In the genomic region with DNA sequence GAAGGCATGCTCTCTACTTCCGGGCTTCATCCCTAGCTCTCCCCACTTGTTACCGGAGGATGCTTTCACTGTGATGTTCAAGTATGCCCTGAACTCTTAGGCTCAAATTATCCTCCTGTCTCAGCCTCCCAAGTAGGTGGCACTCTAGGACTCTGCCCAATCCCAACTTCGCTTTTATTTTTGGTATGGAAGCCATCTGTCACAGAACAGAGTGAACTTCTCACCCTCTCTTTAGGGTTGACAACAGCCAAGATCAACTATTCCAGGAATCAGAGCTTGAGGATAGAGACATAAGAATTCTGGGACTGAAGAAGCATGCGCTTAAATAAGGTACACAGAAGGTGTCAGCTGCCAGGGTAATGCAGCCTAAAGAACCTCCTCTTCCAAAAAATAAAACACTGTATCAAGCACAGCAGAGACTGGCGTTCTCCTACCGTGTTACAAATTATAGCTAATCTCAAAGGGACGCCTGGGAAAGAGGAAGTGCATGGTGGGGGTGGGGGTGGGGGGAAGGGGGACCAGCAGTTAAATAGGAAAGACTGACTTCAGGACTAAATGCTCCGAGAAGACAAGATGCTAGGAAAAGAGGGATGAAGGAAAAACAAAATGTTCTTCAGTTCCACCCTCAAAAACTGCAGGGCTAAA, we compare ENCODE assay signal across 9 mouse cellular contexts. TPM values are rescaled to one million over a fixed set of nuclear protein-coding genes. Genes with fewer than 3 reads are reported as not detected.
DNase-seq lines count a peak whose midpoint lies in the region; ATAC-seq and TF ChIP-seq lines count a peak whose summit lies in the region.
"Had no signal": no experiment of that assay in that cellular context is flagged by ENCODE, and none has a peak within 500 bp of the region (broad histone marks: within the 10 kb centered on the region; RNA-seq: fewer than 3 reads in every experiment).

No protein-coding gene starts in this region.

- H3K4me3 ChIP-seq in layer of hippocampus, adult 2 months = peak overlapping the region; percentile 65
- H3K4me3 ChIP-seq in embryonic facial prominence, embryonic 11.5 days (ENCODE audit: low read depth, low read length) = peak overlapping the region; percentile 81
- peak overlapping the region; percentile 60 for H3K4me3 ChIP-seq in hindbrain, postnatal 0 days (ENCODE audit: low read length)
- H3K4me3 ChIP-seq in midbrain, postnatal 0 days (ENCODE audit: low read depth, low read length) = peak overlapping the region; percentile 92

- H3K4me2 ChIP-seq in embryonic facial prominence, embryonic 11.5 days (ENCODE audit: low read depth, low read length) = peak overlapping the region; percentile 87
- peak overlapping the region; percentile 82 for H3K4me2 ChIP-seq in hindbrain, postnatal 0 days (ENCODE audit: low read depth, low read length)
- H3K4me2 ChIP-seq in midbrain, postnatal 0 days (ENCODE audit: low read depth, low read length, poor library complexity, severe bottlenecking) = peak overlapping the region; percentile 95

- WGBS in embryonic facial prominence, embryonic 11.5 days = 45% methylated on average over 8 of the region's 8 CpGs
- WGBS in hindbrain, postnatal 0 days = 47% methylated on average over 8 of the region's 8 CpGs
- 53% methylated on average over 8 of the region's 8 CpGs for WGBS in midbrain, postnatal 0 days

- no peak for DNase-seq in layer of hippocampus, adult 2 months (ENCODE audit: low spot score in 2 of 2)
- no peak for DNase-seq in layer of hippocampus, postnatal 25 days (ENCODE audit: extremely low spot score in 1 of 2, low spot score in 1 of 2)
- DNase-seq in embryonic facial prominence, embryonic 11.5 days (ENCODE audit: low spot score) = no peak
- no peak for DNase-seq in hindbrain, postnatal 0 days (ENCODE audit: low spot score)
- no peak for DNase-seq in midbrain, postnatal 0 days (ENCODE audit: low spot score)
- no peak for DNase-seq in left cerebral cortex, postnatal 4 days
- no peak for DNase-seq in cerebellum, postnatal 10 days
- DNase-seq in right cerebral cortex, adult 18-20 months = no peak
- DNase-seq: kidney, adult 11 months had no signal

- intact Hi-C loops in left cerebral cortex, postnatal 4 days (cut with DNase I) = no loop called here

- peak overlapping the region; percentile 97 for H3K27ac ChIP-seq in layer of hippocampus, adult 2 months
- no peak overlapping the region for H3K27ac ChIP-seq in embryonic facial prominence, embryonic 11.5 days (replicated peaks; ENCODE audit: low read depth, low read length)
- H3K27ac ChIP-seq in hindbrain, postnatal 0 days = no peak overlapping the region
- no peak overlapping the region for H3K27ac ChIP-seq in midbrain, postnatal 0 days (ENCODE audit: low read depth, low read length)

- TF ChIP-seq CTCF in layer of hippocampus, adult 2 months (conservative IDR thresholded peaks at IDR 0.05) = no peak
- no peak for TF ChIP-seq CTCF in hindbrain, postnatal 0 days (IDR thresholded peaks at IDR 0.05; ENCODE audit: low read depth)
- no peak for TF ChIP-seq CTCF in midbrain, postnatal 0 days (IDR thresholded peaks at IDR 0.05)

- H3K4me1 ChIP-seq in embryonic facial prominence, embryonic 11.5 days (ENCODE audit: control insufficient read depth, insufficient read depth, low read length) = peaks cover 6% of the 10 kb centered on the region; the same call in 1 of the 2 replicates
- peaks cover 11% of the 10 kb centered on the region for H3K4me1 ChIP-seq in hindbrain, postnatal 0 days (ENCODE audit: insufficient read depth, low read length)
- H3K4me1 ChIP-seq in midbrain, postnatal 0 days (ENCODE audit: insufficient read depth, low read length) = peaks cover 34% of the 10 kb centered on the region

- H3K9me3 ChIP-seq in embryonic facial prominence, embryonic 11.5 days (replicated peaks; ENCODE audit: control insufficient read depth, low read length) = no peaks in the 10 kb centered on the region
- H3K9me3 ChIP-seq in hindbrain, postnatal 0 days (ENCODE audit: low read length) = no peaks in the 10 kb centered on the region
- no peaks in the 10 kb centered on the region for H3K9me3 ChIP-seq in midbrain, postnatal 0 days (ENCODE audit: low read length)

- H3K36me3 ChIP-seq in embryonic facial prominence, embryonic 11.5 days (replicated peaks; ENCODE audit: control insufficient read depth, insufficient read depth, low read depth, low read length) = peaks cover 3% of the 10 kb centered on the region; the same call in 1 of the 2 replicates
- H3K36me3 ChIP-seq in hindbrain, postnatal 0 days (ENCODE audit: insufficient read depth, low read length) = peaks cover 43% of the 10 kb centered on the region
- H3K36me3 ChIP-seq in midbrain, postnatal 0 days (ENCODE audit: insufficient read depth, low read length) = peaks cover 24% of the 10 kb centered on the region

- H3K27me3 ChIP-seq in embryonic facial prominence, embryonic 11.5 days (ENCODE audit: control insufficient read depth, insufficient read depth, low read length) = no peaks in the 10 kb centered on the region
- no peaks in the 10 kb centered on the region for H3K27me3 ChIP-seq in hindbrain, postnatal 0 days (ENCODE audit: insufficient read depth, low read length)
- no peaks in the 10 kb centered on the region for H3K27me3 ChIP-seq in midbrain, postnatal 0 days (ENCODE audit: insufficient read depth, low read length)

- no peak for ATAC-seq in embryonic facial prominence, embryonic 11.5 days (replicated peaks; ENCODE audit: insufficient number of reproducible peaks, low FRiP score, low TSS enrichment, low read depth)
- no peak for ATAC-seq in hindbrain, postnatal 0 days
- no peak for ATAC-seq in midbrain, postnatal 0 days (ENCODE audit: low FRiP score)

- peak overlapping the region; percentile 84 for H3K9ac ChIP-seq in embryonic facial prominence, embryonic 11.5 days (replicated peaks; ENCODE audit: low read length)
- H3K9ac ChIP-seq in hindbrain, postnatal 0 days (replicated peaks; ENCODE audit: low read length) = peak overlapping the region; percentile 71
- peak overlapping the region; percentile 68 for H3K9ac ChIP-seq in midbrain, postnatal 0 days (replicated peaks; ENCODE audit: low read length, poor library complexity, severe bottlenecking)

RNA-seq across cellular contexts. Expression of gene Rgp1, which starts 1.2 kb away (rescaled TPM):
- 10 to 100 TPM; 45.3 to 49.9 TPM for total RNA-seq in layer of hippocampus, adult 2 months (2021)
- total RNA-seq in layer of hippocampus, postnatal 25 days (2021) = 10 to 100 TPM; 40.9 to 42.7 TPM
- polyA plus RNA-seq in embryonic facial prominence, embryonic 11.5 days (2014; fragmentation: Nextera tagmentation; extraction: Ambion mirVana) = 21.1 and 30.4 TPM in 2 replicates
- total RNA-seq in hindbrain, postnatal 0 days (2014; rRNA removed) = 18.9 and 31.2 TPM in 2 replicates
- 11.5 and 13.5 TPM in 2 replicates for polyA plus RNA-seq in hindbrain, postnatal 0 days (2015; fragmentation: Nextera tagmentation; extraction: Ambion mirVana)
- total RNA-seq in midbrain, postnatal 0 days (2014; rRNA removed) = 20.6 and 22.6 TPM in 2 replicates
- polyA plus RNA-seq in midbrain, postnatal 0 days (2015; fragmentation: Nextera tagmentation; extraction: Ambion mirVana) = 12.3 and 12.4 TPM in 2 replicates
- total RNA-seq in left cerebral cortex, postnatal 4 days (2021) = 10 to 100 TPM; 47.1 to 54.1 TPM

RNA-seq across cellular contexts. Expression of gene Gba2, which starts 1.3 kb away (rescaled TPM):
- 10 to 100 TPM; 61.0 to 64.4 TPM for total RNA-seq in layer of hippocampus, adult 2 months (2021)
- 10 to 100 TPM; 60.8 to 64.4 TPM for total RNA-seq in layer of hippocampus, postnatal 25 days (2021)
- polyA plus RNA-seq in embryonic facial prominence, embryonic 11.5 days (2014; fragmentation: Nextera tagmentation; extraction: Ambion mirVana) = 21.0 and 21.1 TPM in 2 replicates
- total RNA-seq in hindbrain, postnatal 0 days (2014; rRNA removed) = 34.0 and 36.3 TPM in 2 replicates
- 45.4 and 47.6 TPM in 2 replicates for polyA plus RNA-seq in hindbrain, postnatal 0 days (2015; fragmentation: Nextera tagmentation; extraction: Ambion mirVana)
- 29.3 and 56.4 TPM in 2 replicates for total RNA-seq in midbrain, postnatal 0 days (2014; rRNA removed)
- polyA plus RNA-seq in midbrain, postnatal 0 days (2015; fragmentation: Nextera tagmentation; extraction: Ambion mirVana) = 47.5 and 50.6 TPM in 2 replicates
- total RNA-seq in left cerebral cortex, postnatal 4 days (2021) = 10 to 100 TPM; 63.9 to 71.7 TPM

RNA-seq across cellular contexts. Expression of gene Msmp, which starts 6.9 kb away (rescaled TPM):
- not detected for total RNA-seq in layer of hippocampus, adult 2 months (2021)
- total RNA-seq in layer of hippocampus, postnatal 25 days (2021) = not detected
- not detected in 2 replicates for polyA plus RNA-seq in embryonic facial prominence, embryonic 11.5 days (2014; fragmentation: Nextera tagmentation; extraction: Ambion mirVana)
- not detected in 2 replicates for total RNA-seq in hindbrain, postnatal 0 days (2014; rRNA removed)
- polyA plus RNA-seq in hindbrain, postnatal 0 days (2015; fragmentation: Nextera tagmentation; extraction: Ambion mirVana) = 1.2 and 1.9 TPM in 2 replicates
- not detected in 2 replicates for total RNA-seq in midbrain, postnatal 0 days (2014; rRNA removed)
- 1.4 and 2.5 TPM in 2 replicates for polyA plus RNA-seq in midbrain, postnatal 0 days (2015; fragmentation: Nextera tagmentation; extraction: Ambion mirVana)
- not detected for total RNA-seq in left cerebral cortex, postnatal 4 days (2021)

RNA-seq across cellular contexts. Expression of gene Tln1, which starts 14.9 kb away (rescaled TPM):
- 10 to 100 TPM; 36.4 to 42.9 TPM for total RNA-seq in layer of hippocampus, adult 2 months (2021)
- total RNA-seq in layer of hippocampus, postnatal 25 days (2021) = 10 to 100 TPM; 40.9 to 47.3 TPM
- 40.6 and 42.1 TPM in 2 replicates for polyA plus RNA-seq in embryonic facial prominence, embryonic 11.5 days (2014; fragmentation: Nextera tagmentation; extraction: Ambion mirVana)
- total RNA-seq in hindbrain, postnatal 0 days (2014; rRNA removed) = 43.0 and 51.0 TPM in 2 replicates
- polyA plus RNA-seq in hindbrain, postnatal 0 days (2015; fragmentation: Nextera tagmentation; extraction: Ambion mirVana) = 69.9 and 70.3 TPM in 2 replicates
- 41.3 and 44.4 TPM in 2 replicates for total RNA-seq in midbrain, postnatal 0 days (2014; rRNA removed)
- polyA plus RNA-seq in midbrain, postnatal 0 days (2015; fragmentation: Nextera tagmentation; extraction: Ambion mirVana) = 72.4 and 75.7 TPM in 2 replicates
- total RNA-seq in left cerebral cortex, postnatal 4 days (2021) = 10 to 100 TPM; 49.1 to 59.1 TPM

RNA-seq across cellular contexts. Expression of gene Creb3, which starts 15.2 kb away (rescaled TPM):
- total RNA-seq in layer of hippocampus, adult 2 months (2021) = 10 to 100 TPM; 70.3 to 75.1 TPM
- total RNA-seq in layer of hippocampus, postnatal 25 days (2021) = 10 to 100 TPM; 58.8 to 71.2 TPM
- 41.0 and 41.7 TPM in 2 replicates for polyA plus RNA-seq in embryonic facial prominence, embryonic 11.5 days (2014; fragmentation: Nextera tagmentation; extraction: Ambion mirVana)
- 40.1 and 75.9 TPM in 2 replicates for total RNA-seq in hindbrain, postnatal 0 days (2014; rRNA removed)
- polyA plus RNA-seq in hindbrain, postnatal 0 days (2015; fragmentation: Nextera tagmentation; extraction: Ambion mirVana) = 77.9 and 82.8 TPM in 2 replicates
- total RNA-seq in midbrain, postnatal 0 days (2014; rRNA removed) = 45.4 and 50.4 TPM in 2 replicates
- polyA plus RNA-seq in midbrain, postnatal 0 days (2015; fragmentation: Nextera tagmentation; extraction: Ambion mirVana) = 85.2 and 91.2 TPM in 2 replicates
- total RNA-seq in left cerebral cortex, postnatal 4 days (2021) = 10 to 100 TPM; 63.2 to 67.5 TPM
